Mouse (Mus musculus): ENCODE measurements around the gene Slc22a5. TPM values are rescaled to one million over a fixed set of nuclear protein-coding genes. Genes with fewer than 3 reads are reported as not detected.
"Not testable (repeated sequence)": the region's sequence is repeated elsewhere in the genome, so short reads cannot be mapped to it uniquely, and the experiment has no call there.

Slc22a5 gene
- polyA plus RNA-seq (2015; fragmentation: Nextera tagmentation; extraction: Ambion mirVana): 10.6 and 11.3 TPM in 2 replicates

DNA sequence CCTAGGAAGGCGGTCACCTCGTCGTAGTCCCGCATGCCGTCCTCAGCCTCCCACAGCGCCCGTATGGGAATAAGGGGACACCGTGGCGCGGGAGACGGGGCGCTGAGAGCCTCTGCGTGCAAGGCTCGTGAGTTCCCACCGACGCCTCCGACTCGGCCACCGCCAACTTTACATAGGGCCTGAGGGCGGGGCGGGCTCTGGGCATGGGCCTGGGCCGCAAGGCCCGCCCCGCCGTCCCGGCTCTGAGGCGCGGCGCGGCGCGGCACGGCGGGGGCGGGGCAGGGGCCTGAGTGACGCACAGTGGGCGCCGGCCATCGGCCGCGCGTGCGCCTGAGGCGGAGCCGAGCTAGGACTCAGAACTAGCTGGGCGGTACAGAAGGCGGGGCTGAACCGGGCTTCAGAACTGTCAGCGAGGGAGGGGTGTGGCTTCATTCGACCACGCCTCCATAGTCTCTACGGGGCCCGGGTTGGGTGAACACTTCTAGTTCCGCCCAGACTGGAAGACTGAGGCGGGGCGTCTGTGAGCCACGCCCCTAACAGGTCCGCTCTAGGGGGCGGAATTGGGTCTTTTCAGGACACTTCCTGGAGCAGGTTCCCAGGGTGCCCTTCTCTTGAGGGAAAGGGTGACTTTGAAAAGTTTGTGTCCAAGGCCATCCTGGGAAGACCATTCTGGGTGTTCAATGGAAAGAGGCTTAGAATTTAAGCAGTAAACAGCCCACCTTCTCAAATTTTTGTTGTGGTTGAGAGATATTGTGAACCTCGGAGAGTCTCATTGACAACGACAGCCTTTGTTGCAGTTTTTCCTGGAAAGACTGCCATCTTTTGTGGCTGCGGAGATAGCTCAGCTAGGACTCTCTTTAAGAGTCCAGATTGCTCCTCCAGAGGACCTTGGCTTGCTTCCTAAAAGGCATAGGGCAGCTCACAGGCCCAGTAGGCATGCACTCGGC, at the start of gene Slc22a5:
Gene Slc22a5, minus strand, starts transcription at position 156 of the 947 bp plus-strand sequence.
- Histone ChIP-seq H3K4me3 (peak within 1 kb of the TSS; percentile 64), H3K9me3 (no peaks in the 10 kb centered on the region), H3K27me3 (replicated peaks) (no peaks in the 10 kb centered on the region), H3K9ac (peak within 1 kb of the TSS; percentile 43), H3K4me1 (peaks cover 25% of the 10 kb centered on the region), H3K36me3 (replicated peaks) (no peaks in the 10 kb centered on the region), H3K27ac (peak within 1 kb of the TSS; percentile 66), H3K4me2 (peak within 1 kb of the TSS; percentile 78)
- peak; percentile 99 for ATAC-seq (replicated peaks)
- 3% methylated on average over 63 of the region's 63 CpGs for WGBS

DNA sequence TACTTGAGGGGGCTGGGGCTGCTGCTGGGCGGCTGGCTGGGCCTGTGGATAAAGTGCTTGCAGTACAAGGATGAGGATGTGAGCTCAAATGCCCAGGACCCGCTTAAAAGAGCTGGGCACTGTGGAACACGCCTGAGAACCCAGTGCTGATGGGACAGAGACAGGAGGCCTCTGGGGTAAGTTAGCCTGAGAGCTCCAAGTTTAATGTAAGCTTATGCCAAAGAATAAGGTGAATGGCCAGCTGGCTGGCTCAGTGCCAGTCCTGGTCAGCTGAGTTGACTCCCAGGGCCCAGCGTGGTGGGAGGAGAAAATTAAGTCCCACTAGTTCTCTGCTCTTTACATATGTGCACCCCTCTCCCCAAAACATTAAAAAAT, 40.5 kb upstream of the Slc22a5 start:
- not testable (repeated sequence) for H3K9ac ChIP-seq; H3K4me2 ChIP-seq; H3K9me3 ChIP-seq; H3K4me1 ChIP-seq; ATAC-seq (replicated peaks); H3K27ac ChIP-seq; H3K36me3 ChIP-seq (replicated peaks); H3K4me3 ChIP-seq; H3K27me3 ChIP-seq (replicated peaks)
- WGBS: 61% methylated on average over 4 of the region's 4 CpGs

DNA sequence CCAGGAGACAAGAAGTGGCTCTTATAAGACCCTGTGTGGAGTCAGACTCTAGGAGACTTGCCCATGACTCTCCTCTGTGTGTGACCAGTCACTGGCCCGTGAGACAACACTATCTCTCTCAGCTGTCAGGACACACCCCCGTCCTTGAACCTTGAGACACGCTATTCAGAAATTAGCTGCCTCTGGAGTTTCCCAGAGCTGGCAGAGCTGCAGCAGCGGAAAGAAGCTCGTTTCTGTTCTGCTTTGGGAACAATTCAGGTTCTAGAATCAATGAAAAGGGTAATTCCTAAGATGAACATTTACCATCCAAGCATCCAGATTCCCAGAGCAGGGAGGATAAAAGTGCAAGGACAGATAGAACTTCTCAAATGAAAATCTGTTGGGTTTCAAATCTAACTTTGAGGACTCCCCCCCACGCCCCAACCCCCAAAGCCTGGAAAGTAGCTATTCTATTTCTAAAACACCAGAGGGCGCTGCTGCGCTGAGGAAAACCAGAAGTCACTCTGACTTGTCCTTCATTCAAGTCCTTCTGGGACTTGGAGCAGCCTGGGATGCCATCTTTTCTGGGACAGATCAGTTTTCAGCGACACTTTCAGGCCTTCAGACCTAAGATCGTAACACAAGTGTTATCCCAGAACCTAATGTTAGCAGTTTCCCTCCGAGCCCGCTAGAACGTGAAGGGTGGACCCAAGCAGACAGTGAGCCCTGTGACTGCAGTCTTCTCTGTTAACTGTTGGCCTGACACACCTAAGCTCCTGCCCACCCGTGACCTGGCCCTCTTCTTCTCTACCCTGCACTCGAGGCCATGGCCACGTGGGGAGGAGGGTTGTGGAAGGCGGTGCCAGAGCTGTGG, 39.9 kb upstream of the Slc22a5 start:
- no peak for ATAC-seq (replicated peaks)
- Histone ChIP-seq H3K4me2 (no peak overlapping the region), H3K27me3 (replicated peaks) (no peaks in the 10 kb centered on the region), H3K4me3 (no peak overlapping the region), H3K9me3 (no peaks in the 10 kb centered on the region), H3K4me1 (no peaks in the 10 kb centered on the region), H3K27ac (no peak overlapping the region), H3K36me3 (replicated peaks) (no peaks in the 10 kb centered on the region), H3K9ac (no peak overlapping the region)
- WGBS: 33% methylated on average over 17 of the region's 17 CpGs

DNA sequence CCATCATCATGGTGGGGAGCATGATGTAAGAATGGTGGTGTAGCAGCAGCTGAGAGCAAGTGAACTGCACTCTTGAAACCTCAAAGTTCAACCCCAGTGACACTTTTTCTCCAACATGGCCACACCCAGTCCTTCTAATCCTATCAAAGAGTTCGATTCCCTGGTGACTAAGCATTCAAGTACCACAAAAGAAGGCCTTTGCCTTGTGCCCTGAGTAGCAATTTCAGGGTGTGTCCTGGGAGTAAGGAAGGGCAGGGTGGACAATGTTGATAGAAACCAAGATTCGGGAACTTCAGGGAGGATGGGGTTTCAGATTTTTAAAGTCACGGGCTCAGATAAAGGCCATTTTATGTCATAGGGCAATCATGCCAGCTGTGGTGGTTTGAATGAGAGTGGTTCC, 38.3 kb upstream of the Slc22a5 start:
- Histone ChIP-seq H3K4me1 (no peaks in the 10 kb centered on the region), H3K4me2 (no peak overlapping the region), H3K9ac (no peak overlapping the region), H3K27me3 (replicated peaks) (no peaks in the 10 kb centered on the region), H3K27ac (no peak overlapping the region), H3K36me3 (replicated peaks) (no peaks in the 10 kb centered on the region), H3K9me3 (no peaks in the 10 kb centered on the region), H3K4me3 (no peak overlapping the region)
- 68% methylated on average over 3 of the region's 3 CpGs for WGBS
- ATAC-seq (replicated peaks): no peak

DNA sequence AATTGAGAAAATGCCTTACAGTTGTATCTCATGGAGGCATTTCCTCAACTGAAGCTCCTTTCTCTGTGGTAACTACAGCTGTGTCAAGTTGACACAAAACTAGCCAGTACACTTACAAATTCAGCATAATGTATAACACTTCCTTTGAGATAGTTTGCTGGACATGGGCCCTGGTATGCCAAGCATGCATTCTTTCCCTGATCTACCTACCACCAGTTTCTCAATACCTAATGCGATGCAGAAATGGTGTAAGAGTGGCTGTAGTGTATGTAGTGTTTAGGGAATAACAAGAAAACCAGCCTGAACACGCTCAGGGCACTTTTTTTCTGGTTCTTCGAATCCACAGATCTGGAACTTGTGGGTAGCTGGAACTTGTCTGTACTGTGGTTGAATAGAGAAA, 37.1 kb upstream of the Slc22a5 start:
- H3K4me3 ChIP-seq: no peak overlapping the region
- no peaks in the 10 kb centered on the region for H3K36me3 ChIP-seq (replicated peaks)
- no peaks in the 10 kb centered on the region for H3K27me3 ChIP-seq (replicated peaks)
- 83% methylated on average over 3 of the region's 3 CpGs for WGBS
- no peak overlapping the region for H3K4me2 ChIP-seq
- H3K9me3 ChIP-seq: no peaks in the 10 kb centered on the region
- no peak overlapping the region for H3K9ac ChIP-seq
- no peak for ATAC-seq (replicated peaks)
- H3K27ac ChIP-seq: no peak overlapping the region
- no peaks in the 10 kb centered on the region for H3K4me1 ChIP-seq

DNA sequence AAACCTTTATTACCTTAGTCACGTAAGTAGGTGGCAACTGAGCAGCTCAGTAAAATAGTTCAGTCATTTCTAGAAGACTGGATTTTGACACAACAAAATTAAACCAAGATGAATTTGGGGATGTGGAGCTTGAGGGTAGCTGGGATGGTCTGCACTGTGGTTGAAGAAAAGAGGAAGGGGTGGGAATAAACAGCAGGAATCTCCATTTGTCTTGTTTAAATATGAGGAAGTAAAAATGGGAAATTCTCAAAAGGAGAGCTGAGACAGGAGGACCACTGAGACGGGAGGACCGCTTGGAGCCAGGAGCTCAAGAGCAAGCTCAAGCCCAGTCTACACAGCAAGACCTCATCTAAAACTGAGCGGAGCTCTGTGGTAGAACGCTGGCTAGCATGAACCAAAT, 34.8 kb upstream of the Slc22a5 start:
- H3K27me3 ChIP-seq (replicated peaks): no peaks in the 10 kb centered on the region
- H3K36me3 ChIP-seq (replicated peaks): no peaks in the 10 kb centered on the region
- H3K4me2 ChIP-seq: no peak overlapping the region
- H3K4me3 ChIP-seq: no peak overlapping the region
- no peak overlapping the region for H3K27ac ChIP-seq
- H3K9me3 ChIP-seq: no peaks in the 10 kb centered on the region
- no peak overlapping the region for H3K9ac ChIP-seq
- WGBS: 96% methylated on average over 5 of the region's 5 CpGs
- ATAC-seq (replicated peaks): no peak
- no peaks in the 10 kb centered on the region for H3K4me1 ChIP-seq

DNA sequence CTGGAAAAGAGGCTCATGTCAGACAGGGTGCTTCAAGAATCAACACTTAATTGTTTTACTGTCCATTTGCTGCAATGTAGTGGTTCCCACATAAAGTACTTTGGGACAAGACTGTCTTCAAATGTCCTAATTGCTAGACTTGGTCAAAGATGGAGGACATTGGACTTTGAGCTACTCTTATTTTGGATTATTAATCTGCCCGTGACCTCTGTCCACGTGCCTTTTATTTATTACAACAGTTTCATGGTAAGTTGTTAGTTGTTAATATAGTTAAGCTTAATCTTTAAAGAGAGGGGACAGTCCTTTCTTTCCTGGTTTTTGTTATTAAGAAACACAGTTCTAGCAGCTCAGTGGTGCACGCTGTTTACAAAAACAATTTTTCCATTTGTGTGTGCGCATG, 27.4 kb upstream of the Slc22a5 start:
- H3K27me3 ChIP-seq (replicated peaks): no peaks in the 10 kb centered on the region
- no peak overlapping the region for H3K27ac ChIP-seq
- no peaks in the 10 kb centered on the region for H3K4me1 ChIP-seq
- H3K9ac ChIP-seq: no peak overlapping the region
- no peak overlapping the region for H3K4me3 ChIP-seq
- ATAC-seq (replicated peaks): no peak
- H3K36me3 ChIP-seq (replicated peaks): no peaks in the 10 kb centered on the region
- no peaks in the 10 kb centered on the region for H3K9me3 ChIP-seq
- H3K4me2 ChIP-seq: no peak overlapping the region
- WGBS: 95% methylated on average over 4 of the region's 4 CpGs

DNA sequence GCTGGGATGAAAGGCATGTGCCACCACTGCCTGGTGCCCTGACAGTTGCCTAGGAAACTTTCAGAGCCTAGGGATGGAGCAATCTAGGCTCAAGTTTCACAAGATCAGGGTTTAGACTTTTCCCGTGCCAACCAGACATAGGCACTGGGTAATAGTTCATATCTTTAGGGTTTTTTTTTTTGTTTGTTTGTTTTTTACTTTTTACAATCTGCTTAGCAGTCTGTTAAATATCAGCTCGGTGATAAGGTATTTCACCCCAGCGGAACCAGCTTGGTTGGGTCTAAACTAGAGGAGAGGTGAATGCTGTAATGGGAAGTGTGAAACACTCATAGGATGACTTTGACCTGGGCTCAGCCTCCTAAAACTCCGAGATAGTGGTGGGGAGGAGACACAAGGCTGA, 19.6 kb upstream of the Slc22a5 start:
- Histone ChIP-seq H3K4me3 (no peak overlapping the region), H3K27me3 (replicated peaks) (no peaks in the 10 kb centered on the region), H3K27ac (no peak overlapping the region), H3K36me3 (replicated peaks) (no peaks in the 10 kb centered on the region), H3K9me3 (no peaks in the 10 kb centered on the region), H3K9ac (no peak overlapping the region), H3K4me2 (no peak overlapping the region), H3K4me1 (no peaks in the 10 kb centered on the region)
- WGBS: 87% methylated on average over 4 of the region's 4 CpGs
- ATAC-seq (replicated peaks): no peak

DNA sequence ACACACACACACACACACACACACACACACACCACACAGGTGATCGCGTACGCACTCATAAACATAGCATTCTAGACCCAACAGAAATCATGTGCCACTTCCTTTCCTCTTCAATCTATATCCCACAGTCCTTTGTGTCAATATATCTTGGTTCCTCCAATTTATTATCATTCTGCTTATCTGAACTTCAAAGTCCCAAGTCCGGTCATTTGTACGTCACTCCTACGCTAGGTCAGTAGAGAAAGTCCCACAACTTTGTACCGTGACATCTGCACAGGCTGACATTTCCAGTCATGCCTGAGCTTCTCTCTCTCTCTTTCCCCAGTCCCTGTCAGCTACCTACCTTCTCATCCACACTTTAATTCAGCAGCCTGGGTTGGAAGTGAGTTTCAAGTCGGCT, 17.2 kb upstream of the Slc22a5 start:
- Histone ChIP-seq H3K27me3 (replicated peaks) (no peaks in the 10 kb centered on the region), H3K9ac (no peak overlapping the region), H3K9me3 (no peaks in the 10 kb centered on the region), H3K27ac (no peak overlapping the region), H3K4me2 (no peak overlapping the region), H3K4me1 (no peaks in the 10 kb centered on the region), H3K36me3 (replicated peaks) (no peaks in the 10 kb centered on the region), H3K4me3 (no peak overlapping the region)
- 93% methylated on average over 8 of the region's 8 CpGs for WGBS
- ATAC-seq (replicated peaks): no peak

DNA sequence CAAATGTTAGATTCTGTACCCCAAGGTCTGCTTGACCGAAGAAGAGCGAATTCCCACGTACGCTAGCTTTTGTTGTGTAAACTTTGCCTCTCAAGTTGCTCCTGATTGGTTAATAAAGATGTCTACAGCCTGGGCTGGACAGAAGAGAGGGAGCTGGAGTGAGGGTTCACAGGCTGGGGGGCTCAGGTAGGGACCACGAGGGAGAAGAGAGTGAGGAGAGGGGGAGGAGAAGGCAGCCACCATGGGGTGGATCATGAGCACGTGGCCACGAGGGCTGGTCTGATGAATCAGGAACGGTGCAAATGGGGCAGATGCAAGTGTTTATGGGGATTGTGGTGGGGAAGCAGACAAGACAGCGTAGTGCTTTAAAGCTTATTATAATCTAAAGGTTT, 13.1 kb upstream of the Slc22a5 start:
- no peak overlapping the region for H3K9ac ChIP-seq
- H3K27ac ChIP-seq: no peak overlapping the region
- H3K4me1 ChIP-seq: no peaks in the 10 kb centered on the region
- no peak for ATAC-seq (replicated peaks)
- no peak overlapping the region for H3K4me3 ChIP-seq
- H3K27me3 ChIP-seq (replicated peaks): no peaks in the 10 kb centered on the region
- no peak overlapping the region for H3K4me2 ChIP-seq
- no peaks in the 10 kb centered on the region for H3K36me3 ChIP-seq (replicated peaks)
- WGBS: 79% methylated on average over 9 of the region's 9 CpGs
- H3K9me3 ChIP-seq: no peaks in the 10 kb centered on the region

DNA sequence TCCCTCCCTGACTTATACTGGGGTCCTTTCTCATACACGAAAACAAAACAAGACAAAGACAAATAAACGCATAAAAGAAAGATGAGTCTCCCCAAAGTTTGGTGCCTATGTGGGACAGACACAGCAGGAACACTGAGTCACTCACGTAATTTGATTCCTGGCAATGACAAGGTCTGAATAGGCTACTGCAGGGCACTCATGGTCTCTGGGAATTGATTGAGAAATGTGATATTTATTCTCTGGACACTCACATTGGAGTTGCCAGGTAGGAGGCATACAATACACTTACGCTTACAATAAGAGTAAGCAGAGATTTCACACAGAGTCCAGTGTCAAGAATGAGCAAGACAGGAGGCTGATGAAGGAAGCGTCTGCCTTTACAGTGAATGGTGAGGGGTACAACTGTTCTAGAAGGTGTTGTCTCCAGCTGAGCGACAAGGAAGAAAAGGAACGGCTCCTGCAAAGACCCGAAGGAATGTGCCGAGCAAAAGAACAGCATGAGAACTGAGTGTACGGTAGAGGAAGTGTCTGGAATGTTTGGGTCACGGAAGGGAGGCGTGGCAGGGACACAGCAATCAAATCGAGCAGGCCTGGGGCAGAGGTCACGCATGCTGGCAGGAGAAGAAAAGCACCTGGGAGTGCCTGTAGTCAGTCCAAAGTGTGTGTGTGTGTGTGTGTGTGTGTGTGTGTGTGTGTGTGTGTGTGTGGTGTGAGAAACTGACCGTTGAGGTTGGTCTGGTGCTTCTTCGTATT, 12.5 kb upstream of the Slc22a5 start:
- WGBS: 49% methylated on average over 16 of the region's 16 CpGs
- Histone ChIP-seq H3K27ac (no peak overlapping the region), H3K4me2 (no peak overlapping the region), H3K36me3 (replicated peaks) (no peaks in the 10 kb centered on the region), H3K27me3 (replicated peaks) (no peaks in the 10 kb centered on the region), H3K9me3 (no peaks in the 10 kb centered on the region), H3K9ac (no peak overlapping the region), H3K4me1 (no peaks in the 10 kb centered on the region), H3K4me3 (no peak overlapping the region)
- no peak for ATAC-seq (replicated peaks)

DNA sequence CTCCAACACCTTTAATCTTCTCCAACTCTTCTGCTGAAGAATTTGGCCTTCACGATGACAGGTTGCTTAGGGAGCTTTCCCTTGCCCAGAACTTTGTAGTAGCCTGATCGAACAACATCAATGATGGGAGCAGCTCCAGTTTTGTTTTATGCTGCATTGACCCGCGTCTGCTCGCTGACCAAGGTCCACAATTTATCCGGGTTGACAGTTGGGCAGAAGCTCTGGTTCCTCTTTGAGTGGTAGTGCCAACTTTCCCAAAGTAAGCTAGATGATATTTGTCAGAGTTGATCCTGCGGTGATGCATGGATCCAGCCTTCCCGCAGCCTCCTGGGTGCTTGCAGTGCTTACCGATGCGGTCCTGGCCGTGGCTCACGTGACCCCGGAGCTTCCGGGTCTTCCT, 11.3 kb upstream of the Slc22a5 start:
- no peak overlapping the region for H3K4me3 ChIP-seq
- H3K9ac ChIP-seq: no peak overlapping the region
- H3K4me1 ChIP-seq: no peaks in the 10 kb centered on the region
- H3K4me2 ChIP-seq: no peak overlapping the region
- H3K9me3 ChIP-seq: no peaks in the 10 kb centered on the region
- WGBS: 94% methylated on average over 14 of the region's 14 CpGs
- ATAC-seq (replicated peaks): no peak
- H3K27me3 ChIP-seq (replicated peaks): no peaks in the 10 kb centered on the region
- no peak overlapping the region for H3K27ac ChIP-seq
- H3K36me3 ChIP-seq (replicated peaks): no peaks in the 10 kb centered on the region

Measured in midbrain, embryonic 15.5 days (tissue).